In genomic region chr4:4674607-4675006, GRCm38 (mm10) we compare ENCODE assay signal across 33 mouse cellular contexts.
"Had no signal": no experiment of that assay in that cellular context is flagged by ENCODE, and none has a peak within 500 bp of the region (broad histone marks: within the 10 kb centered on the region; RNA-seq: fewer than 3 reads in every experiment).

No protein-coding gene starts in this region.

- H3K9ac ChIP-seq: heart, embryonic 12.5 days; heart, embryonic 13.5 days; heart, embryonic 15.5 days; hindbrain, embryonic 12.5 days; hindbrain, embryonic 13.5 days; hindbrain, embryonic 14.5 days; hindbrain, embryonic 15.5 days; kidney, embryonic 15.5 days had no signal

- DNase-seq: heart, postnatal 10 days; heart, postnatal 14 days; heart, postnatal 36 days; heart, postnatal 4 days; kidney, adult 11 months; kidney, adult 18-20 months; kidney, adult 2 months; kidney, adult 8-10 months; kidney, adult 9 months; kidney, postnatal 10 days; kidney, postnatal 14 days; kidney, postnatal 25 days; kidney, postnatal 36 days; kidney, postnatal 4 days; layer of hippocampus, adult 9-11 months; layer of hippocampus, postnatal 36 days had no signal

- H3K4me3 ChIP-seq: heart, embryonic 10.5 days; heart, embryonic 12.5 days; heart, embryonic 13.5 days; heart, embryonic 15.5 days; hindbrain, embryonic 10.5 days; hindbrain, embryonic 12.5 days; hindbrain, embryonic 13.5 days; hindbrain, embryonic 15.5 days; kidney, embryonic 15.5 days; layer of hippocampus, adult 2 months; left cerebral cortex, adult 2 months had no signal

- H3K9me3 ChIP-seq: heart, embryonic 10.5 days; heart, embryonic 12.5 days; heart, embryonic 13.5 days; heart, embryonic 15.5 days; hindbrain, embryonic 10.5 days; hindbrain, embryonic 12.5 days; hindbrain, embryonic 13.5 days; hindbrain, embryonic 15.5 days; kidney, embryonic 15.5 days had no signal

- H3K27me3 ChIP-seq: heart, embryonic 12.5 days; heart, embryonic 13.5 days; heart, embryonic 15.5 days; hindbrain, embryonic 12.5 days; hindbrain, embryonic 13.5 days; hindbrain, embryonic 15.5 days; kidney, embryonic 15.5 days had no signal

- H3K4me1 ChIP-seq: heart, embryonic 10.5 days; heart, embryonic 12.5 days; heart, embryonic 13.5 days; heart, embryonic 15.5 days; hindbrain, embryonic 10.5 days; hindbrain, embryonic 12.5 days; hindbrain, embryonic 13.5 days; hindbrain, embryonic 15.5 days; kidney, embryonic 15.5 days had no signal

- ATAC-seq: hindbrain, embryonic 16.5 days; hindbrain, postnatal 0 days; inflammation-experienced regulatory T-cells, adult 6 months had no signal

- H3K36me3 ChIP-seq: heart, embryonic 10.5 days; heart, embryonic 12.5 days; heart, embryonic 13.5 days; heart, embryonic 15.5 days; hindbrain, embryonic 10.5 days; hindbrain, embryonic 12.5 days; hindbrain, embryonic 13.5 days; hindbrain, embryonic 15.5 days; kidney, embryonic 15.5 days had no signal

- H3K4me2 ChIP-seq: heart, embryonic 11.5 days; heart, embryonic 12.5 days; heart, embryonic 13.5 days; heart, embryonic 15.5 days; hindbrain, embryonic 12.5 days; hindbrain, embryonic 13.5 days; hindbrain, embryonic 14.5 days; hindbrain, embryonic 15.5 days; kidney, embryonic 15.5 days had no signal

- H3K27ac ChIP-seq: heart, embryonic 10.5 days; heart, embryonic 13.5 days; heart, embryonic 15.5 days; hindbrain, embryonic 10.5 days; hindbrain, embryonic 12.5 days; hindbrain, embryonic 13.5 days; hindbrain, embryonic 14.5 days; hindbrain, embryonic 15.5 days; hindbrain, postnatal 0 days; kidney, embryonic 15.5 days; kidney, postnatal 0 days; layer of hippocampus, adult 2 months; left cerebral cortex, adult 2 months had no signal
